Mouse (Mus musculus): ENCODE measurements around the gene Crxos. TPM values are rescaled to one million over a fixed set of nuclear protein-coding genes. Genes with fewer than 3 reads are reported as not detected.

Crxos gene
- not detected in 2 replicates for polyA plus RNA-seq (2016; fragmentation: Nextera tagmentation; extraction: Ambion mirVana)

- 94% methylated on average over 2 of the region's 2 CpGs for WGBS
- Histone ChIP-seq H3K4me1 (no peaks in the 10 kb centered on the region), H3K36me3 (no peaks in the 10 kb centered on the region), H3K27ac (no peak within 1 kb of the TSS), H3K9me3 (replicated peaks) (no peaks in the 10 kb centered on the region), H3K27me3 (ENCODE audit: low read depth, poor library complexity, severe bottlenecking) (no peaks in the 10 kb centered on the region), H3K4me3 (no peak within 1 kb of the TSS)
- DNase-seq (ENCODE audit: low spot score), result no peak
Measured at GRCm38 (mm10) chr7:15882317-15882716, at the start of gene Crxos. Gene Crxos, plus strand, starts transcription at chr7:15882617.

- Histone ChIP-seq H3K4me1 (no peaks in the 10 kb centered on the region), H3K4me3 (no peak within 1 kb of the TSS), H3K9me3 (replicated peaks) (0 out of 2 replicates have a peak, but pooled peaks cover 5% of the 10 kb centered on the region), H3K27ac (no peak within 1 kb of the TSS), H3K36me3 (no peaks in the 10 kb centered on the region), H3K27me3 (ENCODE audit: low read depth, poor library complexity, severe bottlenecking) (no peaks in the 10 kb centered on the region)
- no peak for DNase-seq (ENCODE audit: low spot score)
- WGBS, result 89% methylated on average over 3 of the region's 3 CpGs
Measured at GRCm38 (mm10) chr7:15839578-15839977, 42.8 kb upstream of the Crxos start, which contains the start of gene Obox6. Gene Obox6, minus strand, starts transcription at chr7:15839678.

- H3K4me3 ChIP-seq, result no peak overlapping the region
- DNase-seq (ENCODE audit: low spot score), result no peak
Measured at GRCm38 (mm10) chr7:15859657-15860056, 22.8 kb upstream of the Crxos start.

GRCm38 (mm10) chr7:15864104-15864503, 18.3 kb upstream of the Crxos start:
- no peaks in the 10 kb centered on the region for H3K9me3 ChIP-seq (replicated peaks)
- WGBS, result 81% methylated on average over 4 of the region's 4 CpGs
- no peak overlapping the region for H3K27ac ChIP-seq
- H3K4me1 ChIP-seq, result no peaks in the 10 kb centered on the region
- no peaks in the 10 kb centered on the region for H3K36me3 ChIP-seq
- no peak for DNase-seq (ENCODE audit: low spot score)
- H3K4me3 ChIP-seq, result no peak overlapping the region
- no peaks in the 10 kb centered on the region for H3K27me3 ChIP-seq (ENCODE audit: low read depth, poor library complexity, severe bottlenecking)

More at GRCm38 (mm10) chr7:15859657-15860056, 22.8 kb upstream of the Crxos start:
- WGBS, result 39% methylated on average over 2 of the region's 2 CpGs
- H3K27me3 ChIP-seq (ENCODE audit: low read depth, poor library complexity, severe bottlenecking), result no peaks in the 10 kb centered on the region
- no peaks in the 10 kb centered on the region for H3K36me3 ChIP-seq
- no peaks in the 10 kb centered on the region for H3K4me1 ChIP-seq
- H3K27ac ChIP-seq, result no peak overlapping the region
- no peaks in the 10 kb centered on the region for H3K9me3 ChIP-seq (replicated peaks)

- Histone ChIP-seq H3K27me3 (ENCODE audit: low read depth, poor library complexity, severe bottlenecking) (no peaks in the 10 kb centered on the region), H3K9me3 (replicated peaks) (no peaks in the 10 kb centered on the region), H3K4me3 (no peak within 1 kb of the TSS), H3K4me1 (no peaks in the 10 kb centered on the region), H3K27ac (no peak within 1 kb of the TSS), H3K36me3 (no peaks in the 10 kb centered on the region)
- 42% methylated on average over 4 of the region's 4 CpGs for WGBS
- no peak for DNase-seq (ENCODE audit: low spot score)
Measured at GRCm38 (mm10) chr7:15879756-15880155, 2.7 kb upstream of the Crxos start, which contains the start of gene Crx. Gene Crx, minus strand, starts transcription at chr7:15879968.

- no peak overlapping the region for H3K27ac ChIP-seq
- 25% methylated on average over 7 of the region's 7 CpGs for WGBS
- DNase-seq (ENCODE audit: low spot score), result no peak
Measured at GRCm38 (mm10) chr7:15881388-15881787, 1.0 kb upstream of the Crxos start.

GRCm38 (mm10) chr7:15881831-15882230, 586 bp upstream of the Crxos start:
- Histone ChIP-seq H3K27ac (no peak overlapping the region), H3K36me3 (no peaks in the 10 kb centered on the region), H3K4me3 (no peak overlapping the region), H3K27me3 (ENCODE audit: low read depth, poor library complexity, severe bottlenecking) (no peaks in the 10 kb centered on the region), H3K4me1 (no peaks in the 10 kb centered on the region), H3K9me3 (replicated peaks) (no peaks in the 10 kb centered on the region)
- DNase-seq (ENCODE audit: low spot score), result no peak
- WGBS, result 77% methylated on average over 3 of the region's 3 CpGs

More at GRCm38 (mm10) chr7:15881388-15881787, 1.0 kb upstream of the Crxos start:
- no peak overlapping the region for H3K4me3 ChIP-seq
- H3K9me3 ChIP-seq (replicated peaks), result no peaks in the 10 kb centered on the region
- H3K36me3 ChIP-seq, result no peaks in the 10 kb centered on the region
- no peaks in the 10 kb centered on the region for H3K4me1 ChIP-seq
- no peaks in the 10 kb centered on the region for H3K27me3 ChIP-seq (ENCODE audit: low read depth, poor library complexity, severe bottlenecking)

GRCm38 (mm10) chr7:15884127-15884526, 1.7 kb downstream of the Crxos start:
- no peaks in the 10 kb centered on the region for H3K4me1 ChIP-seq
- WGBS, result 90% methylated on average over 2 of the region's 2 CpGs
- no peak overlapping the region for H3K4me3 ChIP-seq
- H3K9me3 ChIP-seq (replicated peaks), result no peaks in the 10 kb centered on the region
- H3K27me3 ChIP-seq (ENCODE audit: low read depth, poor library complexity, severe bottlenecking), result no peaks in the 10 kb centered on the region
- H3K36me3 ChIP-seq, result no peaks in the 10 kb centered on the region
- H3K27ac ChIP-seq, result no peak overlapping the region
- DNase-seq (ENCODE audit: low spot score), result no peak

GRCm38 (mm10) chr7:15894251-15894650, 11.8 kb downstream of the Crxos start:
- 78% methylated on average over 1 of the region's 1 CpGs for WGBS
- Histone ChIP-seq H3K36me3 (no peaks in the 10 kb centered on the region), H3K27me3 (ENCODE audit: low read depth, poor library complexity, severe bottlenecking) (no peaks in the 10 kb centered on the region), H3K4me1 (no peaks in the 10 kb centered on the region), H3K9me3 (replicated peaks) (no peaks in the 10 kb centered on the region), H3K4me3 (no peak overlapping the region), H3K27ac (no peak overlapping the region)
- no peak for DNase-seq (ENCODE audit: low spot score)

- Histone ChIP-seq H3K4me3 (no peak overlapping the region), H3K4me1 (no peaks in the 10 kb centered on the region), H3K9me3 (replicated peaks) (no peaks in the 10 kb centered on the region), H3K27ac (no peak overlapping the region), H3K36me3 (no peaks in the 10 kb centered on the region), H3K27me3 (ENCODE audit: low read depth, poor library complexity, severe bottlenecking) (no peaks in the 10 kb centered on the region)
- 82% methylated on average over 9 of the region's 9 CpGs for WGBS
- no peak for DNase-seq (ENCODE audit: low spot score)
Measured at GRCm38 (mm10) chr7:15901366-15902048, 19.1 kb downstream of the Crxos start.

- Histone ChIP-seq H3K9me3 (replicated peaks) (no peaks in the 10 kb centered on the region), H3K4me3 (no peak overlapping the region), H3K27me3 (ENCODE audit: low read depth, poor library complexity, severe bottlenecking) (no peaks in the 10 kb centered on the region), H3K4me1 (no peaks in the 10 kb centered on the region), H3K27ac (no peak overlapping the region), H3K36me3 (no peaks in the 10 kb centered on the region)
- WGBS, result 86% methylated on average over 7 of the region's 7 CpGs
- DNase-seq (ENCODE audit: low spot score), result no peak
Measured at GRCm38 (mm10) chr7:15905861-15906260, 23.4 kb downstream of the Crxos start.

- no peak for DNase-seq (ENCODE audit: low spot score)
- WGBS, result 90% methylated on average over 1 of the region's 1 CpGs
- H3K27ac ChIP-seq, result no peak overlapping the region
- no peaks in the 10 kb centered on the region for H3K9me3 ChIP-seq (replicated peaks)
- no peaks in the 10 kb centered on the region for H3K36me3 ChIP-seq
- H3K4me3 ChIP-seq, result no peak overlapping the region
- H3K27me3 ChIP-seq (ENCODE audit: low read depth, poor library complexity, severe bottlenecking), result no peaks in the 10 kb centered on the region
- no peaks in the 10 kb centered on the region for H3K4me1 ChIP-seq
Measured at GRCm38 (mm10) chr7:15906602-15907001, 24.2 kb downstream of the Crxos start.

GRCm38 (mm10) chr7:15907971-15908590, 25.7 kb downstream of the Crxos start:
- H3K27ac ChIP-seq, result no peak overlapping the region
- H3K4me1 ChIP-seq, result 0 out of 2 replicates have a peak, but pooled peaks cover 3% of the 10 kb centered on the region
- no peaks in the 10 kb centered on the region for H3K27me3 ChIP-seq (ENCODE audit: low read depth, poor library complexity, severe bottlenecking)
- H3K4me3 ChIP-seq, result no peak overlapping the region
- DNase-seq (ENCODE audit: low spot score), result no peak
- WGBS, result 77% methylated on average over 8 of the region's 8 CpGs
- H3K9me3 ChIP-seq (replicated peaks), result no peaks in the 10 kb centered on the region
- no peaks in the 10 kb centered on the region for H3K36me3 ChIP-seq

Data from limb, embryonic 10.5 days (tissue).